Mouse (Mus musculus) cerebellum, postnatal 10 days (tissue): ENCODE data around the gene Tm4sf1.
A peak's percentile ranks its signal among the peaks of the same experiment; 100 is the strongest.

Experiments used
- DNase-seq, 2 experiments: peaks; one replicate each; pipeline ENCODE4 v3.0.0; 2021; ENCODE audit warnings: mixed read lengths in 2 of 2

The Tm4sf1 gene

DNA sequence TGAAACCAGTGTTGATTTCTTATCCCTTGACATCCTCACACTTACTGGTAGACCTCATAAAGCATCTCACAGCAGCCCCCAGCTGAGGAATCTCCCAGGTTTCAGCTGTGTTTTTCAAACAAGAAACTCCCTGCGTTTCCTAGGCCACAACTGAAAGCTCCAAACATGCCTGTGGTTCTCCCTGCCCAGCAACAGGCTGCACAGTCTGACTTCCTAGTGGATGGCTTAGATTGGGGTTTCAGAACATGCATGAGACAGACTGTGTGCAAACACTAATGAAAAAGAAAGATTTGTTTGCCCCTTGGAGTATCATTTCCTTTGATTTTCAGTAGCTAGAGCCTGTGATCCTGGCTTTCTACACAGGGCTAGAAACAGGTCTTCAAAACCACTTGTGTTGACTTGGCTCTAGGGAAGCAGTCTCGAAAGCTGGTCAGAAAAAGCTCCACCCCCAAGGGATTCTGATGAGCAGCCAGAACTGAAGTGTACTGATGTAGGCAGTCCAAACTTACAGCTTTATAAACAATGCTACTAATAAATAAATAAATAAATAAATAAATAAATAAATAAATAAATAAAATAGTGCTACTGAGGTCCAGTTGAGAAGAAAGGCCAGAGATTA lies at the start of gene Tm4sf1:
Gene Tm4sf1, minus strand, starts transcription at position 68 of the 619 bp plus-strand sequence.
- no peak for DNase-seq

DNA sequence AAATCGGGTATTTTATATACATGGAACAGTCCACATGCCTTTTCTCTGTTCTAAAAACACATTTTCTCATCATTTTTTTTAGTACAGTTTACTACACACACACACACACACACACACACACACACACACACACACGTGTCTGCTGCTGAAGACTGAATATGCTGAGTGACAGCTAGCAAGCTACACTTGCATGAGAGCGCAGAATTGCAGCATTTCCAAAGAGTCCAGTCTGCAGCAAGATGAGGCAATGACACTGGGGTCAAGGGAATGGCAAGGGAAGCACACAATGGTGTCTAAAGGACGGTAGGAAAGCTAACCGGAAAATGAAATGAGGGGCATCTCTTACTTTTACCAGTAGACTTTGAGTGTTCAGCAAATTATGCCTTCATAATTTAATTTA lies 43.0 kb upstream of the Tm4sf1 start:
- DNase-seq = no peak

DNA sequence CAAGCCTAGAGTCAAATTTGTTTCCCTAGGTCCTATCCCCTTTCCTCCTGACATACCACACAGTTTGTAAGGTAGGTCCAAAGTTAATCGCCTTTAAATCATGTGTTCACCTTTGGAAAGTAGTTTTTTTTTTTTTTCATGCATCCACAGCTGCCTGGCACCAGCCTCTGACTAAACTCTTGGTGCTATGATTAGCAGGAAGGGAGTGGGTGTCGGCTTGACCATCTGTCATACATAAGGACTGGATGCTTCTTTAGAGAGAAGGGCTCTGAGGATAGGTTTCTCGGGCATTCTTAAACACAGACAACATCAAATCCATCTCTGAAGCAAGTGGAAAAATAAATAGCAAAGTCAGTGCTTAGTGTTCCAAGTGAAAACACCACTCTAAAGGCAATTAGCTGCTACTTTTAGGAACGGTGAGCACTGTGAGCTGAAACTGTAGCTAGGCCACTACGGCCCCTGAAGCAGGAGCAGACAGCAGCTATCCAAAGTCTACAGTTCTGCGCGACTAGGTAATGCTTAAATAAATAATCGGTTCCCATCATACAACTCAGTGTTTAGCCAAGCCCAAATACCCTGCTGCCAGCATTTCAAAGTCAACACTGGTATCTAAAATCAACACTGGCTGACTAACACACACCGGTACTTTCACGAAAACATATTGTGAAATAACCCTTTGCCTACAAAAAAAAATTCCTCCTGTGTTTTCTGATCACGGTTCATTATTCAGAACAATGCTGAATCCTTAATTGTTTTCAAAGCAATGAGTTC lies 42.2 kb upstream of the Tm4sf1 start:
- DNase-seq = peak in 1 of 2 experiments; percentile 2

DNA sequence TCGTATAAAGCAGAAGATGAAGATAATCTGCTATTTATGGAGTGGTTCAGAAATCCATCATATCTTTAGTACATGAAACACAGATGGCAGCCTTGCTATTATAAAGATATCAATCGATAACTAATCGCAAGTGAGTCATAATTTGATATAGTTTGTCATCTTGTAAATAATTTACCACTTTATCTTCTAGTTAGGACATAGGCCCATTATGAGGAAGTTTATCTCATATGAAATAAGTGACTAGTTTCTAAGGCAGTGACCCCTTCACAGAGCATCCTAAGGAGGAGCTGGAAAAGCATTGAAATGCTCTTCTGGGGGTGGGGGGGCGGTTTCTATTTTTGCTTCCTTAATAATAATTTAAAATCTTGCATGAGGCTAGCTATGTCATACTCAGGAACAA lies 41.2 kb upstream of the Tm4sf1 start:
- no peak for DNase-seq

DNA sequence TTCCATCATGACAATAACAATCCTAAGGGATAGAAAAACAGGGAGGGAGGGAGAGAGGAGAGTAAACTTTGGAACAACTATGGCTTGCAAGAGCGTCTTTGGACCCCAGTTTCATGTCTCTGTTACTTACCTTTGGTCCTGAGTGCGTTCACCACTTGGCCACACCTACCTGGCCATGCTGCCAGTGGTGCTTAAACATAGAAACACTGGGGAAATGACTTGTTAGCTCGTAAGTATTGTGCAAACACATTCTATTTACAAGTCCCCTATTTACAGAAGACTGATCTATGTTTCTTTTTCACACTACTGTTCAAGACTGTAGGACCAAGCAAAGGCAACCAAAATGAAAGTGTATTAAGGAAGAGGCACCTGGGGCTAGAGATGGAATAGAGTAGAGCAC lies 39.5 kb upstream of the Tm4sf1 start:
- DNase-seq = no peak

DNA sequence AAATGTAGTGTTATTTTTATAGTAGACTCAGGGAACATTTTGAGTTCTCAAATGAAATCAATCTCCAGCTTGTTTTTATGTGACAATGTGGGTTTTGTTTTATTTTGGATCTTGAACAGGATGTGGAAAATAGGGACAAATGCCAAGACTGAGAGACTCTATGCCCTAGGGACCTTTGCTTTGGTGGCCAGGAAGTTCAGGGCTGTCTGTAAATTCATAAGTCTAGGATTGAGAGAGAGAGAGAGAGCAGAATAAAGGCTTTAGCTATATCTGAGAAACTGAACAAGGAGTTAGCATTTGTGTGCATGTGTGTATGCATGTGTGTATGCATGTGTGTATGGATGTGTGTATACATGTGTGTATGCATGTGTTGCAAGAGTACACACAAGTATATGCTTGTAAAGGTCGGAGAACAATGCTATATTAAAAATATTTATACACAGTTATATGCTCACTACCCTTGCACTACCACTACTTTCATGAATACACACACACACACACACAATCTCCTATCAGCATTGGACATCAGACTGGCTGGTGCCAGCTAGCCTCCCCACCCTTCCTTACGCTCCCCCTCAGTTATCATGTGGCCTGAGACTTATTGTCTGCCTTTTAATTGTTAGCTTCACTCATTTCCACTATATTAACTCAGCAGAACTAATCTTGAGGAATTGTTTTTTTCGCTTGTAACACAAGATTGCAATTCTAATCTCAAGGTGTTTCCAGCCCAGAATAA lies 33.5 kb upstream of the Tm4sf1 start:
- DNase-seq = no peak

DNA sequence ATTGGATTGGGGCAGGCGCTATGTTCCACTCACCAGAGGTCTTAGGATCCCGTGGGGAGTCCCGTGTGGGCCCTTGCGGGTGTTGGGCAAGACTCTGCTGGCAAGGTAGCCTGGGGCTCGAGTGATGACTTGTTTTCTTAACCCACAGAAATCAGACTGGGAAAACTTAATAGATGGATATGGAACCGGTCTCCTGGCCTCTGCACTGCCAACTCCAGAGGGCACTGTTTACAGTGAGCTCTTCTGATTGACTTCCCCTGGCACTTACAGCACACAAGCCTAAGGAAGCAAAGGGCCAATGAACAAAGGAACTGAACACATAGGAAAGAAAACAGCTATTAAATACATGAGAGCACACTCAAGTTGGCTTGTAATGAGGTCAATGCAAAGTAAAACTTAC lies 26.2 kb upstream of the Tm4sf1 start:
- peak; percentile 2 to 8 for DNase-seq

DNA sequence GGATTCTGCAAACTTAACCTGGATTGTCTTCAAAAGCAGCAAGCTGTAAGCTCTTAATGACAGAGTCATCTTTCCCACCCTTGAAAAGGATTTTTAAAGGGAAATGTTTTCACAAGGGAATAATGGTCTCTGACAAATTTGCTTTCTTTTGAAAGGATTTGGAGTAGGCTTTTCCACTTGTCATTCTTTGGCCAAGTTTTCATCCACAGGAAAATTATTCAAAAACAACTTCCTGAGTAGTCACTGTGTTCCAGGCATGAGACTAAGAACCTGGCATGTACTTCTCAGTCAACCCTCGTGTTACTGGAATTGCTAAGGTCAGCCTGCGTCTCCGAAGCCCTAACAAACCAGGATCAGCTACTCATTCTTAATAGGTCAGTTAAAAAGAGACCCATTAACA lies 5.3 kb upstream of the Tm4sf1 start:
- DNase-seq = no peak

DNA sequence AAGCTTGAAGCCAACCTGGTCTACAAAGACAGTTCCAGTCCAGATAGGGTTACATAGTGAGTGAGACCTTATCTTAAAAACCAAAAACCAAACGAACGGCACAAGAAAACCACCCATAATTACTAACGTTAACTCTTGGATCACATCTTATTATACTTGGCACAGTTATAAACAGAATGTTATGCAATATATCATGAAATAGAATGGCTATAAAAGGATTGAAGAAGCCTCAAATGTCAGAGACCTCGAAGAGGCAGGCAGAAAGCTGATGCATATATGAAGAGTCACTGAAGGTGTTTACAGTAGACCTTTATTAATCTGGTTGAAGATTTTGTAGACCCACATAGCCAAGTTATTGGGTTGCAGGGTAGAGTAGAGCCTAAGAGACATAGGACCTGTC lies 3.8 kb upstream of the Tm4sf1 start:
- no peak for DNase-seq

DNA sequence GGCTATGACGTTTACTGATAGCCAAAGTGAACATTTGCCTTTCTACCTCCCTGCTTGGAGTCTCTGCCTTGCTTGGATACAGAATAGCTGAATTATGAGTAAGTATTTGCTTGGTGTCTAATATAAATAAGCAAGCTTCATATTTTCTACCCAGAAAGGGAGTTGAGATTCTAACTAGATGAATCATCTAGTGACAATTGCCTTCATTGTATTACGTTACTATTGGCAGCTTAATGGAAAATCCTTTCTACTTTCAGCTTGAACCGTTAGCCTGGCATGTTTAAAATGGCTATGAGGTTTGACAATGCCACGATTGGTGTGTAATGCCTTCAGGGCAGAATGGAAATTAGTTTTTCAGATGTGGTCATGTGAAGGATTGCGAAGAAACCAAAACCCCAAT lies 2.7 kb upstream of the Tm4sf1 start:
- no peak for DNase-seq

DNA sequence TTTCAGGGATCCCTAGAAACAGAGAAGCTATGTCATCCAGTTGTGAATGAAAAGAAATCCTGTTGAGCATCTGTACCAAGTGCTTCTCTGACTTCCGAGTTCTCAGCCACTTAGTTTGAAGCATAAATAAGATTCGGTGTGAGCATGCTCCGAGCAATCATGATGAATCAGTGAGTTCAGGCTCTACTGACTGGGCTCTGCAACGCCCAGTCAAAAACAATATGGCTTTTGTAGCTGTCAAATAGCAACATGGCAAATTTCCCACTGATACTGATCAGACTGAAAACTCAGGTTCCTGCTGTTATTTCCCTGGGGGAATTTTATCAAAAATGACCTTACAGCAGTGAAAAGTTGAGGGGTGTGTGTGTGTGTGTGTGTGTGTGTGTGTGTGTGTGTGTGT lies 2.3 kb upstream of the Tm4sf1 start:
- DNase-seq = no peak

DNA sequence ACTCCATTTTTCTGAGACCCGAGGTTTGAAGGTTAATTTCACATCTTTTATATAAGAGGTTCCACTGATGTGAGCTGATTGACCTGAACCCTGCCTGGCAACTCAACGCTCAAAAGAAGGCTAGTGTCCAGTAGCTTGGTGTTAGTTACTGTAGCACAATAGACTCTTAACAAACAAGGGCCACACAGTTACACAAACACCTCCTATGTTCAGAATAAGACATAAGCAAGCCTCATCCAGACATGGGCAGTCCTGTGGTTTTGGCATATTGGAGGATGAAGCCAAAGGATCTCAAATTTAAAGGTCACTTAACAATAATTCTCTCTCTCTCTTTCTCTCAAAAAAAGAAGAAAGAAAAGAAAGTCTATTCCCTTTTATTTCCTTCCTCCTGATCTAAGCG lies 1.7 kb upstream of the Tm4sf1 start:
- DNase-seq = no peak

DNA sequence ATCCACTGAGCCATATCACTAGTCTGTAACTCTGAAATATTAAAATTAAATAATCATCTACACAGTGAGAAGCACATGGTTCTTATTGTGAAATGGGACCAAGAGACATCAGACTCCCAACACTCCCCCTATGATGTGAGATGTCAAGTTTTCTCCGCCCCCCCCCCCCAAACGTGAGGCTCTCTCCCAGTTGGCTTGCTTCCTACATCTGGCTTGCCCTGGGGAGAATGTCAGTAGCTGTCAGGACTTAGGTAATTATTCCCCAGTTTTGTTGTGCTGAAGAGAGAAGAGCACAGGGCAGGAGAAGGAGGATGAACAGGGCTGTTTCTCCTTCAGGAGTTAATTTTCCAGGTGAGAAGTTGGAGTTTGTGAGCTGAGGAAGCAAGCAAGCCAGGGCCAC lies 1.1 kb upstream of the Tm4sf1 start:
- no peak for DNase-seq

DNA sequence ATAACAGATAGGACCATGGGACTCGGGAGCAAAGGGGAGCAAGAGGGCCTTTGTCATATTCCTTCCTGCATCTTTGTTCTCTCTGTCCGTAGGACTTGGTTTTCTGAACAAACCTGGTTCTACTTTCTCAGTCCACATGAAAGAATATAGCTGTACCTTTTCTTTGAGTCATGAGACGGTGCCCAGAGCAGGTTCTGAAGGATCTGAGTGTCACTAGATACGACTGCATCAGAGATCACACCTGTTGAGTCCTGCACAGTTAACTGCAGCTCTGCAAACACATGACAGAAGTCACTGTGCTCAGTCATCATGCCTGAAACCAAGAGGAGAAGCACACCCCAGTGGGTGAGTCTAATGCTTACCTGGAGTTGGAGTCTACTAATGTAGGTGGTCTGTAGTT lies 422 bp downstream of the Tm4sf1 start:
- DNase-seq = no peak

DNA sequence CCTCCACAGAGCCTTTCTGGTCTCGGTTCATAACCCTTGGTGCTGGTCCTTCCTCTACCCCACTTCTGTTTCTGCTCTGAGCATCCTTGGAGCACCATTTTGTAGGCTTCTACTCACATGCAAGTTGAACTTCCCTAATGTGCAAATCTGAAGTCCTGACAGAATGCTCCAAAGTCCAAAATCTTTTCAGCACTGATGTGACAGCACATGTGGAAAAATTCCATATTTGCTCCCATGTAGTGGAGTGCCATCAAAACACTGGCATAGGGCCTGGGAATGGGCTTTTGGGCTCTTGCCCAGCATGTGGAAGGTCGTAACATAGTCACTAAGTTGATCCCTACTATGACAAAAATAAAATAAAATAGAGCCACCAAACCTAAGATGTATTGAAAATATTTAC lies 3.8 kb downstream of the Tm4sf1 start:
- DNase-seq = peak in 1 of 2 experiments; percentile 5

DNA sequence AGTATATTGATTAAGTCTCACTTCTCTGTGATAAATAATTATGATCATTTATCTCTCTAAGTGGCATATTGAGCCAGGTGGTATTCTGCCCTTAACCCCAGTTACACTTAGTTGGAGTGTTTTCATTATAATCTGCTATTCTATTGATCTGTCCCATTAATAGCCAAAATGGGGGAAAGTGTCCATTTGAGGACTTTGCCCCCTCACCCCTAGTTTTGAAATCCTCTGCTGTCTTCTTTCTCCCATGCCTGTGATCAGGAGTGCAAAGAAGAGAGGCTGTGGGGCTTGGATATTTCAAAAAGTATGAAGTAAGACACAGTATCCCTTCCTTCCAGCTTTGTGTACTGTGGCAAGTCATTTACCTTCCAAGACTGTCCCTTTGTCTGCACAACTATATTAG lies 5.2 kb downstream of the Tm4sf1 start:
- DNase-seq = no peak

DNA sequence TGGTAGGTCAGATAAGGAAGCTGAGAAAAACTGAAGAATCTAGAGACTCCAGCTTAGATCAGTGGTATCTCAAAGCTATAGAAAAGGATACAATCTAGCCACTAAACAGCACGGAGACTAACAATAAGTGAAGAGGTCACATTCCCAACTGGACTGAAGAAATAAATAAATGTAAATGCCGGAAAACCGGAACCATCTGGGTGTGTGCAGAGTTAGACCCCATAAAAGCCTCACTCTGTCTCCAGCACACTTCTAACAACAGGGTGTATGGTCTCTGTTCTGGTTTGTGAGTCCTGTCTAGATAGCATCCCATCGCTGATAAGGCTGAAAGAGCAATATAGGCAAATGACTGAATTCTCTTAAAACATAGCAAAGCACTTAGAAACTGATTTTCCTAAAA lies 6.2 kb downstream of the Tm4sf1 start:
- no peak for DNase-seq

DNA sequence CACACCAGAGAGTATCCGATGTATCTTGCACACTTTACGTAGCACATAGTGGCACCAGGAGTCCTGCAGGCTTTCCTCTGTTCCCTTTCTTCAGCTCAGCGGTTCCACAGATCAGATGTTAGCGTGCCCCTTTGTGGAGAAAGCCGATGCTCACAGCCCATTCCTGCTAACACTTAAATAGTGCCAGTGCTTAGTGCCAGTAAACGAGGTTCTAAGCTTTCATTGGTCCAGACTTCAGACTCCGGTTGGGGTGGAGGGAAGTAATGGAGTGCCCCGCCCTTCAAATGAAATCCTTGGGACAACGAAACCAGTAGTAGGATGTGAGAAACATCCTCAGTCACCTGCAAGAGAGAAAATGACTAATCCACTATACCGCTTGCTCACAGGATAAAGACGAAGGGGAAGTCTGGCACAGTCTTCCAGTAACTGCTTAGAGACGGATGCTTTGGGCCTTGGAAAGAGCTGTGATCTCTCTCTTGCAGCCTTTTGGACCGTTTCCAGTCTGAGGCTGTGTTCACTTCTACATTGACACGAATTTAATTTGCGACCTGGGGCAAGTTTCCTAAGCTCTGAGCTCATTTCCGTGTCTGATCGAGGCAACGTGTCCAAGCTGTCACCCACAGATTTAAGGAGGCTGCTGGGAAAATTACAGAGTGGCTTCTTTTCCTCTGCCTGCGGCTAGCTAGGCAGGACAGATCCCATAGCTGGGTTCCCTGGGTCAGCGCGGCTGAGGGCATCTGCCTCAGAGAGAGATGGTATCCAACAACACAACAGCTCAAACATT lies 6.9 kb downstream of the Tm4sf1 start:
- peak; percentile 44 to 55 for DNase-seq

DNA sequence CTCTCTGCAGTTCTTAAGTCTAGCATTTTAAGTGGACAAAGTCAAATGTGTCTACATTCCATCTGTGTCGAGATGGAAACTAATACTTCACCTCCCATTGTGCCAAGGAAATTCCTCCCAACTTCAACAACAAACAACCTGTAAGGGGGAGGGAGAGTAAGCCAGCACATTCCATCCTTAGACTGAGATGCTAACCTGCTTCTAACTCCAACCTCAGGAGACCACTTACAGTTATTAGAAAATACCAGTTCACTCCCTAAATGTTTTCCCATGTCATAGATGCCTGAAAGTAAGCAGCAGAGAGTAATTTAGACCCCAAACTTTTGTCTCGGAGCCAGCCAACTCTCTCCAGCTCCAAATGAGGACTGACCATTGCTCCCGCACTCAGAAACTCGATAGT lies 7.9 kb downstream of the Tm4sf1 start:
- no peak for DNase-seq

DNA sequence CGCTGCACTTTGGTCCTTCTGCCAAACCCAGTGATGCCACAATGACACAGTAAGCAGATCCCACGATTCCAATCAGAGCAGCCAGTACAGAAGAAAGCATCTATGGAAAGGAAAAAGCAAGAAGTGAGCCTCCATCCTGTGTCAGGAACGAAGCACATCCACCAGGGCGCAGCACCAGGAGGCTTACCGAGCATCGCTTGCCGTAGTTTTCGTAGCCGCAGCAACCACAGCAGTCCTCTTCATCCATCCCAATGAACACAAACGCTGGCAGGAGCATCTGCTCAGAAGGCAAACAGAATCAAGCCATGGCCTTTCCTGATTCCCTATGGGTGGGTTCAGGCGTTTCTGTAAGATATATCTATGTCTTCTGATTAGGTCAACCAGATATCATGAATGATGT lies 9.0 kb downstream of the Tm4sf1 start:
- peak; percentile 17 to 23 for DNase-seq

DNA sequence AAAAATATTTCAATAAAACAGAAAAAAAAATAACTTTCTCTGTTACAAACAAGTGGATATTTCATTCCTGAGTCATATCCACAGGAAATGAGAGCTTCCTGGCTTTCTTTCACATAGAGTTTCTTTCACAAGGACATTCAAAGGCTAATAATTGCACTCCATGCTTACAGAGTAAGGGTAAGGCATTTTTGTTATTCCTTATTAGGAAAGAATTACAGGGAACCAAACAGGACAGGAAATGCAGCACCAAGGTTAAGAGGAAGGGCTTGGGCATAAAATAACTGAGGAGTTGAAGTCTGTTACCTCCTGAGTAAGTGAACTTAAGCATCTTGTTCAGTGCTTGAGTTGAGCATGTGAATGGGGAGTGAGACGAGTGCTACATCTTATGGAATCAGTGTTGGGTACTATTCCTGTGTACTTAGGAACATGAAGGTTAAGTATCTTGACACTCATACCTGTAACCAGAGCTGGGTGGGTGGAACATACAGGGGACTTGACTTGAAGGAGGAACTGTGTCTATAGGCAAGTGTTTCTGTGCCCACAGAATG lies 12.8 kb downstream of the Tm4sf1 start:
- no peak for DNase-seq

DNA sequence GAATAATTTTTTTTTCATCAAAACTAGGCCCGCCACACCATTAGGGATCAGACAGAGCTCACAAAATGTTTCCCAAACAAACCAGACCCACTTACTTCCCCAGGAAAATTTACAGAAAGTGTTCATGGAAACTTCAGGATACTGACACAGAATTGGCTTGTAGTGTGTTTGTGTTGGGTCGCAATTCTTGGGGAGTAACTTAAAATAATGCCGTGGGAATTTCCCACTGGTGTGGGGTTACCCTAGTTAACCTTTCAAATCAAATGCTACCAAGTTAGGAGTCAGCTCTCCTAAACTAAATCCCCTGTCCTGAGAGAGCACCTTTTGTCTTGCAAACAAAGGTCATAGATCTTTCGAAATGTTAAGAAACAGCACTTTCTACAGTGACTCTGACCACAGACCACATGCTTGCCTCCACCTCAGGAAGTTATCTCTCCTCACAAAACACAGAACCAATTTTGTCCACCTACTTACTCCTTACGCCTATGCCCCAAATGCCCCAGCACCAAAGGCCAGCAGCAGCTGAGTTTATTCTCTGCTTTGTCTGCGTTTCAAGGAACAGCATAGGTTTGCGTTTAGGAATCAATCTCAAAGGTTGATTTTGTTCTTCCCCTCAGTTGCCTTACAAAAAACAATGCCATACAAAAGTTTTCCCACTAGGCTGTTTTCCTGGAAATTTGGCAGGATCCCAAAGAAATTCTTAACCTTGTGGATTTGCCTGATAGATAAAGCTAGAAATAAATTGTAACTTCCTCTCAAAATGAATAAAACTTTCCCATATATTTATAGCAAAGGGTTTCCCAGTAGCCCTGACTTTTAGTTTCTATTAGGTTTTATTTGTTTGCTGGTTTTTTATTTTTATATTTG lies 13.7 kb downstream of the Tm4sf1 start:
- DNase-seq = no peak
